Mouse (Mus musculus): ENCODE measurements at regions not wholly inside any gene's neighbourhood (a gene's known extent, or its start where the extent isn't known, plus 50 kb on each side); places are given as distances from the start of the nearest gene placed in this dataset.

- TF ChIP-seq NRF1 (IDR thresholded peaks at IDR 0.05; ENCODE audit: insufficient read depth, low read depth, low read length, poor library complexity, severe bottlenecking) = no peak
- no peak for TF ChIP-seq ZNF384 (IDR thresholded peaks at IDR 0.05; ENCODE audit: low read depth, low read length)
- TF ChIP-seq CTCF (IDR thresholded peaks at IDR 0.05 in 2 of 3, conservative IDR thresholded peaks at IDR 0.05 in 1 of 3; ENCODE audit: control insufficient read depth in 1 of 3, insufficient read depth in 1 of 3, low read depth in 2 of 3, low read length in 3 of 3, poor library complexity in 1 of 3, severe bottlenecking in 1 of 3) = no peak
- TF ChIP-seq USF1 (IDR thresholded peaks at IDR 0.05; ENCODE audit: low read depth, low read length) = no peak
- TF ChIP-seq POLR2A (IDR thresholded peaks at IDR 0.05; ENCODE audit: control insufficient read depth in 1 of 2, insufficient read depth in 1 of 2, low read depth in 1 of 2, low read length in 2 of 2, poor library complexity in 1 of 2) = no peak
- TF ChIP-seq EP300 (IDR thresholded peaks at IDR 0.05; ENCODE audit: low read depth in 1 of 2, low read length in 2 of 2) = no peak
- TF ChIP-seq ZC3H11A (IDR thresholded peaks at IDR 0.05; ENCODE audit: low read depth, low read length) = no peak
- no peak for TF ChIP-seq HCFC1 (IDR thresholded peaks at IDR 0.05; ENCODE audit: low read depth, low read length)
- no peak for TF ChIP-seq GATA1 (IDR thresholded peaks at IDR 0.05; ENCODE audit: low read depth, low read length)
- TF ChIP-seq KAT2A (conservative IDR thresholded peaks at IDR 0.05; ENCODE audit: low read depth, low read length) = no peak
- TF ChIP-seq TBP (IDR thresholded peaks at IDR 0.05; ENCODE audit: low read depth, low read length) = no peak
- no peak for TF ChIP-seq MYC (IDR thresholded peaks at IDR 0.05; ENCODE audit: low read depth, low read length)
Measured at GRCm38 (mm10) chr8:35183423-35183822, 582.2 kb upstream of the Gm19410 start.
